Comparison of ENCODE assay signal across 10 mouse cellular contexts in genomic region chr12:44105085-44105484, GRCm38 (mm10).
DNase-seq lines count a peak whose midpoint lies in the region; ATAC-seq and TF ChIP-seq lines count a peak whose summit lies in the region.
"Had no signal": no experiment of that assay in that cellular context is flagged by ENCODE, and none has a peak within 500 bp of the region (broad histone marks: within the 10 kb centered on the region; RNA-seq: fewer than 3 reads in every experiment).

No protein-coding gene starts in this region.

- peak; percentile 60 for TF ChIP-seq CTCF in heart, adult 2 months (IDR thresholded peaks at IDR 0.05)
- peak; percentile 58 for TF ChIP-seq CTCF in lung, embryonic 14.5 days (IDR thresholded peaks at IDR 0.05; ENCODE audit: low read depth)
- TF ChIP-seq CTCF in lung, adult 2 months (IDR thresholded peaks at IDR 0.05; ENCODE audit: insufficient read depth, low read length) = no peak
- TF ChIP-seq CTCF in midbrain, postnatal 0 days (IDR thresholded peaks at IDR 0.05) = peak; percentile 81

- ATAC-seq in lung, embryonic 14.5 days (ENCODE audit: insufficient read depth) = no peak
- ATAC-seq in midbrain, postnatal 0 days (ENCODE audit: low FRiP score) = 0 out of 2 replicates have a peak, but pooled peaks have one; percentile 34

- TF ChIP-seq POLR2A in heart, adult 2 months (IDR thresholded peaks at IDR 0.05; ENCODE audit: insufficient read depth, low read depth, low read length) = no peak
- no peak for TF ChIP-seq POLR2A in lung, adult 2 months (IDR thresholded peaks at IDR 0.05; ENCODE audit: borderline replicate concordance, extremely low read depth, low read depth, low read length)

- H3K9ac ChIP-seq in heart, adult 2 months (ENCODE audit: low read depth, low read length) = no peak overlapping the region
- no peak overlapping the region for H3K9ac ChIP-seq in lung, embryonic 14.5 days
- H3K9ac ChIP-seq in midbrain, postnatal 0 days (replicated peaks; ENCODE audit: low read length, poor library complexity, severe bottlenecking) = no peak overlapping the region
- H3K9ac ChIP-seq: embryonic facial prominence, embryonic 12.5 days; limb, embryonic 12.5 days had no signal

- no peaks in the 10 kb centered on the region for H3K79me2 ChIP-seq in heart, adult 2 months (replicated peaks; ENCODE audit: control insufficient read depth, insufficient read depth, low read length)

- DNase-seq in heart, adult 2 months = no peak
- no peak for DNase-seq in heart, adult 9 months (ENCODE audit: low spot score in 2 of 2)
- peak; percentile 64 for DNase-seq in lung, embryonic 14.5 days
- no peak for DNase-seq in lung, adult 2 months
- DNase-seq in brain, embryonic 18.5 days (ENCODE audit: low read depth, low spot score) = peak; percentile 40
- peak; percentile 67 for DNase-seq in midbrain, postnatal 0 days (ENCODE audit: low spot score)
- no peak for DNase-seq in c-Kit-positive CD71-positive TER-119-positive erythroid progenitor cells, embryonic 14.5 days (ENCODE audit: low spot score)
- DNase-seq in kidney, postnatal 36 days = no peak

- no peak overlapping the region for H3K4me3 ChIP-seq in heart, adult 2 months
- no peak overlapping the region for H3K4me3 ChIP-seq in lung, embryonic 14.5 days (ENCODE audit: low read depth, low read length)
- no peak overlapping the region for H3K4me3 ChIP-seq in lung, adult 2 months (replicated peaks; ENCODE audit: extremely low read depth, low read depth, low read length)
- no peak overlapping the region for H3K4me3 ChIP-seq in midbrain, postnatal 0 days (ENCODE audit: low read depth, low read length)
- H3K4me3 ChIP-seq: embryonic facial prominence, embryonic 12.5 days; limb, embryonic 12.5 days had no signal

- no peaks in the 10 kb centered on the region for H3K36me3 ChIP-seq in heart, adult 2 months (ENCODE audit: control insufficient read depth, insufficient read depth, low read length)
- H3K36me3 ChIP-seq in lung, embryonic 14.5 days (ENCODE audit: insufficient read depth) = no peaks in the 10 kb centered on the region
- H3K36me3 ChIP-seq in midbrain, postnatal 0 days (ENCODE audit: insufficient read depth, low read length) = no peaks in the 10 kb centered on the region
- H3K36me3 ChIP-seq: embryonic facial prominence, embryonic 12.5 days; limb, embryonic 12.5 days had no signal

- no peak overlapping the region for H3K4me2 ChIP-seq in lung, embryonic 14.5 days
- no peak overlapping the region for H3K4me2 ChIP-seq in midbrain, postnatal 0 days (ENCODE audit: low read depth, low read length, poor library complexity, severe bottlenecking)
- H3K4me2 ChIP-seq: embryonic facial prominence, embryonic 12.5 days; limb, embryonic 12.5 days had no signal

- no peaks in the 10 kb centered on the region for H3K4me1 ChIP-seq in heart, adult 2 months (ENCODE audit: control insufficient read depth, insufficient read depth, low read length)
- no peaks in the 10 kb centered on the region for H3K4me1 ChIP-seq in lung, embryonic 14.5 days (ENCODE audit: insufficient read depth)
- no peaks in the 10 kb centered on the region for H3K4me1 ChIP-seq in lung, adult 2 months (ENCODE audit: control insufficient read depth, insufficient read depth, low read length)
- H3K4me1 ChIP-seq in midbrain, postnatal 0 days (ENCODE audit: insufficient read depth, low read length) = no peaks in the 10 kb centered on the region
- H3K4me1 ChIP-seq: embryonic facial prominence, embryonic 12.5 days; limb, embryonic 12.5 days had no signal

- 26% methylated on average over 2 of the region's 2 CpGs for WGBS in heart, adult 2 months
- WGBS in lung, embryonic 14.5 days = 36% methylated on average over 2 of the region's 2 CpGs
- WGBS in lung, adult 2 months = 41% methylated on average over 2 of the region's 2 CpGs
- WGBS in midbrain, postnatal 0 days = 40% methylated on average over 2 of the region's 2 CpGs

- H3K27me3 ChIP-seq in heart, adult 2 months (ENCODE audit: control insufficient read depth, insufficient read depth, low read length) = no peaks in the 10 kb centered on the region
- H3K27me3 ChIP-seq in lung, embryonic 14.5 days (ENCODE audit: insufficient read depth, low read length) = no peaks in the 10 kb centered on the region
- H3K27me3 ChIP-seq in midbrain, postnatal 0 days (ENCODE audit: insufficient read depth, low read length) = no peaks in the 10 kb centered on the region
- H3K27me3 ChIP-seq: embryonic facial prominence, embryonic 12.5 days; limb, embryonic 12.5 days had no signal

- H3K9me3 ChIP-seq in lung, embryonic 14.5 days (ENCODE audit: low read depth, low read length) = no peaks in the 10 kb centered on the region
- no peaks in the 10 kb centered on the region for H3K9me3 ChIP-seq in midbrain, postnatal 0 days (ENCODE audit: low read length)
- H3K9me3 ChIP-seq: embryonic facial prominence, embryonic 12.5 days; limb, embryonic 12.5 days had no signal

- TF ChIP-seq EP300 in heart, adult 2 months (IDR thresholded peaks at IDR 0.05; ENCODE audit: insufficient read depth, low read depth, low read length) = no peak

- intact Hi-C loops in heart, adult 2 months (cut with DNase I) = no loop called here

- no peak overlapping the region for H3K27ac ChIP-seq in heart, adult 2 months
- no peak overlapping the region for H3K27ac ChIP-seq in lung, embryonic 14.5 days (ENCODE audit: low read depth)
- no peak overlapping the region for H3K27ac ChIP-seq in midbrain, postnatal 0 days (ENCODE audit: low read depth, low read length)
- H3K27ac ChIP-seq: embryonic facial prominence, embryonic 12.5 days; limb, embryonic 12.5 days had no signal

Comparison
In these comparisons a context has a peak if more than half of its experiments do, and no peak if none do; other contexts are left out.
1. DNase-seq: peak in lung, embryonic 14.5 days (single experiment), brain, embryonic 18.5 days (single experiment) and midbrain, postnatal 0 days (single experiment); none in heart, adult 2 months (0 of 2), heart, adult 9 months (0 of 2), lung, adult 2 months (single experiment), c-Kit-positive CD71-positive TER-119-positive erythroid progenitor cells, embryonic 14.5 days (single experiment) and kidney, postnatal 36 days (0 of 2).